Comparison of ENCODE assay signal across 8 mouse cellular contexts in genomic region chr3:148958714-148959113, GRCm38 (mm10). TPM values are rescaled to one million over a fixed set of nuclear protein-coding genes. Genes with fewer than 3 reads are reported as not detected.
DNase-seq lines count a peak whose midpoint lies in the region; ATAC-seq and TF ChIP-seq lines count a peak whose summit lies in the region.

No protein-coding gene starts in this region.

- WGBS in heart, embryonic 15.5 days: 19% methylated on average over 5 of the region's 5 CpGs
- WGBS in neural tube, embryonic 12.5 days: 54% methylated on average over 5 of the region's 5 CpGs
- 61% methylated on average over 5 of the region's 5 CpGs for WGBS in limb, embryonic 13.5 days
- WGBS in stomach, postnatal 0 days: 58% methylated on average over 5 of the region's 5 CpGs

- 0 out of 2 replicates have a peak, but pooled peaks have one; percentile 59 for ATAC-seq in heart, embryonic 15.5 days (replicated peaks; ENCODE audit: insufficient number of reproducible peaks, insufficient read depth, low FRiP score, low read depth)
- no peak for ATAC-seq in neural tube, embryonic 12.5 days (ENCODE audit: low FRiP score, low read depth)
- ATAC-seq in limb, embryonic 13.5 days (ENCODE audit: low FRiP score, low read depth): no peak
- no peak for ATAC-seq in stomach, postnatal 0 days (ENCODE audit: low FRiP score, low TSS enrichment)

- no peaks in the 10 kb centered on the region for H3K9me3 ChIP-seq in heart, embryonic 15.5 days (replicated peaks)
- H3K9me3 ChIP-seq in neural tube, embryonic 12.5 days: no peaks in the 10 kb centered on the region
- no peaks in the 10 kb centered on the region for H3K9me3 ChIP-seq in limb, embryonic 13.5 days
- no peaks in the 10 kb centered on the region for H3K9me3 ChIP-seq in stomach, postnatal 0 days (ENCODE audit: control insufficient read depth, low read length)

- 0 out of 2 replicates have a peak overlapping the region, but pooled peaks have one; percentile 15 for H3K9ac ChIP-seq in heart, embryonic 15.5 days
- no peak overlapping the region for H3K9ac ChIP-seq in neural tube, embryonic 12.5 days
- no peak overlapping the region for H3K9ac ChIP-seq in limb, embryonic 13.5 days
- no peak overlapping the region for H3K9ac ChIP-seq in stomach, postnatal 0 days (ENCODE audit: low read length)

- peak overlapping the region; percentile 48 for H3K4me3 ChIP-seq in heart, embryonic 15.5 days
- H3K4me3 ChIP-seq in neural tube, embryonic 12.5 days: no peak overlapping the region
- no peak overlapping the region; the same call in 1 of the 2 replicates for H3K4me3 ChIP-seq in limb, embryonic 13.5 days
- H3K4me3 ChIP-seq in stomach, postnatal 0 days (ENCODE audit: low read depth, low read length): no peak overlapping the region

- DNase-seq in heart, postnatal 14 days: no peak
- DNase-seq in neural tube, embryonic 10.5 days (ENCODE audit: extremely low spot score, low spot score): no peak
- DNase-seq in stomach, postnatal 0 days (ENCODE audit: low spot score): no peak
- no peak for DNase-seq in B cell, adult 2 months
- no peak for DNase-seq in kidney, adult 8-10 months

- H3K4me1 ChIP-seq in heart, embryonic 15.5 days (replicated peaks): peaks cover 37% of the 10 kb centered on the region
- H3K4me1 ChIP-seq in neural tube, embryonic 12.5 days: peaks cover 38% of the 10 kb centered on the region
- peaks cover 65% of the 10 kb centered on the region for H3K4me1 ChIP-seq in limb, embryonic 13.5 days
- peaks cover 5% of the 10 kb centered on the region for H3K4me1 ChIP-seq in stomach, postnatal 0 days (replicated peaks; ENCODE audit: control insufficient read depth, insufficient read depth)

- H3K36me3 ChIP-seq in heart, embryonic 15.5 days: no peaks in the 10 kb centered on the region
- no peaks in the 10 kb centered on the region for H3K36me3 ChIP-seq in neural tube, embryonic 12.5 days
- no peaks in the 10 kb centered on the region for H3K36me3 ChIP-seq in limb, embryonic 13.5 days
- no peaks in the 10 kb centered on the region for H3K36me3 ChIP-seq in stomach, postnatal 0 days (ENCODE audit: control insufficient read depth, insufficient read depth, low read length)

- intact Hi-C loops in heart, postnatal 14 days (cut with DNase I): no loop called here

- peak overlapping the region; percentile 3; the same call in 1 of the 2 replicates for H3K27ac ChIP-seq in heart, embryonic 15.5 days
- no peak overlapping the region for H3K27ac ChIP-seq in neural tube, embryonic 12.5 days
- no peak overlapping the region for H3K27ac ChIP-seq in limb, embryonic 13.5 days
- no peak overlapping the region for H3K27ac ChIP-seq in stomach, postnatal 0 days (replicated peaks)

- TF ChIP-seq EP300 in stomach, postnatal 0 days (optimal IDR thresholded peaks at IDR 0.05): no peak

- H3K4me2 ChIP-seq in heart, embryonic 15.5 days: peak overlapping the region; percentile 62
- peak overlapping the region; percentile 59 for H3K4me2 ChIP-seq in neural tube, embryonic 12.5 days (replicated peaks)
- H3K4me2 ChIP-seq in limb, embryonic 13.5 days (replicated peaks): peak overlapping the region; percentile 53; the same call in 1 of the 2 replicates
- H3K4me2 ChIP-seq in stomach, postnatal 0 days (replicated peaks; ENCODE audit: low read depth): peak overlapping the region; percentile 53

- no peak for TF ChIP-seq CTCF in stomach, postnatal 0 days (IDR thresholded peaks at IDR 0.05; ENCODE audit: low read depth)

- no peaks in the 10 kb centered on the region for H3K27me3 ChIP-seq in heart, embryonic 15.5 days
- no peaks in the 10 kb centered on the region for H3K27me3 ChIP-seq in neural tube, embryonic 12.5 days (replicated peaks)
- no peaks in the 10 kb centered on the region for H3K27me3 ChIP-seq in limb, embryonic 13.5 days
- H3K27me3 ChIP-seq in stomach, postnatal 0 days (ENCODE audit: control insufficient read depth, insufficient read depth, low read length): no peaks in the 10 kb centered on the region

RNA-seq across cellular contexts. Expression of gene Adgrl2, which starts 31.6 kb away (rescaled TPM):
- polyA plus RNA-seq in heart, embryonic 15.5 days (2015; fragmentation: Nextera tagmentation; extraction: Ambion mirVana): 33.3 and 39.8 TPM in 2 replicates
- 10 to 100 TPM; 73.0 to 77.0 TPM for total RNA-seq in heart, postnatal 14 days (2021)
- polyA plus RNA-seq in neural tube, embryonic 12.5 days (2016; fragmentation: Nextera tagmentation; extraction: Ambion mirVana): 100 and 102 TPM in 2 replicates
- polyA plus RNA-seq in limb, embryonic 13.5 days (2015; fragmentation: Nextera tagmentation; extraction: Ambion mirVana): 102 and 105 TPM in 2 replicates
- 34.3 and 35.2 TPM in 2 replicates for polyA plus RNA-seq in stomach, postnatal 0 days (2015; fragmentation: Nextera tagmentation; extraction: Ambion mirVana)
